8 mouse cellular contexts compared by ENCODE assay signal in genomic region chr5:24452030-24452690, GRCm38 (mm10). TPM values are rescaled to one million over a fixed set of nuclear protein-coding genes. Genes with fewer than 3 reads are reported as not detected.
DNase-seq lines count a peak whose midpoint lies in the region; ATAC-seq and TF ChIP-seq lines count a peak whose summit lies in the region.

TSS of gene Agap3 (plus strand) at chr5:24452177.

- H3K9ac ChIP-seq in hindbrain, embryonic 15.5 days: peak within 1 kb of the TSS; percentile 92
- peak within 1 kb of the TSS; percentile 96 for H3K9ac ChIP-seq in limb, embryonic 15.5 days
- peak within 1 kb of the TSS; percentile 91 for H3K9ac ChIP-seq in midbrain, postnatal 0 days (replicated peaks; ENCODE audit: low read length, poor library complexity, severe bottlenecking)

- H3K4me2 ChIP-seq in hindbrain, embryonic 15.5 days: peak within 1 kb of the TSS; percentile 99
- H3K4me2 ChIP-seq in limb, embryonic 15.5 days: peak within 1 kb of the TSS; percentile 91
- H3K4me2 ChIP-seq in midbrain, postnatal 0 days (ENCODE audit: low read depth, low read length, poor library complexity, severe bottlenecking): peak within 1 kb of the TSS; percentile 98

- ATAC-seq in hindbrain, embryonic 15.5 days (ENCODE audit: low FRiP score, low read depth): peak; percentile 4; the same call in 1 of the 2 replicates
- ATAC-seq in limb, embryonic 15.5 days (ENCODE audit: insufficient number of reproducible peaks, low FRiP score, low TSS enrichment, low read depth): peak; percentile 26
- peak; percentile 4; the same call in 1 of the 2 replicates for ATAC-seq in midbrain, postnatal 0 days (ENCODE audit: low FRiP score)

- no peaks in the 10 kb centered on the region for H3K27me3 ChIP-seq in testis, adult 2 months (ENCODE audit: control insufficient read depth, insufficient read depth, low read length)
- no peaks in the 10 kb centered on the region for H3K27me3 ChIP-seq in hindbrain, embryonic 15.5 days
- no peaks in the 10 kb centered on the region for H3K27me3 ChIP-seq in limb, embryonic 15.5 days
- no peaks in the 10 kb centered on the region for H3K27me3 ChIP-seq in midbrain, postnatal 0 days (ENCODE audit: insufficient read depth, low read length)

- H3K9me3 ChIP-seq in hindbrain, embryonic 15.5 days: no peaks in the 10 kb centered on the region
- no peaks in the 10 kb centered on the region for H3K9me3 ChIP-seq in limb, embryonic 15.5 days
- H3K9me3 ChIP-seq in midbrain, postnatal 0 days (ENCODE audit: low read length): no peaks in the 10 kb centered on the region

- peaks cover 18% of the 10 kb centered on the region for H3K4me1 ChIP-seq in testis, adult 2 months (ENCODE audit: control insufficient read depth, insufficient read depth, low read length)
- peaks cover 57% of the 10 kb centered on the region for H3K4me1 ChIP-seq in hindbrain, embryonic 15.5 days (replicated peaks)
- H3K4me1 ChIP-seq in limb, embryonic 15.5 days: peaks cover 55% of the 10 kb centered on the region
- H3K4me1 ChIP-seq in midbrain, postnatal 0 days (ENCODE audit: insufficient read depth, low read length): peaks cover 27% of the 10 kb centered on the region

- TF ChIP-seq CTCF in testis, adult 2 months (IDR thresholded peaks at IDR 0.05; ENCODE audit: control insufficient read depth, insufficient read depth, insufficient replicate concordance, low read depth, low read length): no peak
- TF ChIP-seq CTCF in midbrain, postnatal 0 days (IDR thresholded peaks at IDR 0.05): no peak

- no peak for TF ChIP-seq POLR2A in testis, adult 2 months (IDR thresholded peaks at IDR 0.05; ENCODE audit: control insufficient read depth, low read depth, low read length)

- WGBS in hindbrain, embryonic 15.5 days: under 1% methylated on average over 52 of the region's 85 CpGs
- WGBS in limb, embryonic 15.5 days: 3% methylated on average over 65 of the region's 85 CpGs
- WGBS in midbrain, postnatal 0 days: 0% methylated on average over 59 of the region's 85 CpGs

- peak within 1 kb of the TSS; percentile 89 for H3K4me3 ChIP-seq in testis, adult 2 months (ENCODE audit: control insufficient read depth, low read depth, low read length)
- H3K4me3 ChIP-seq in hindbrain, embryonic 15.5 days: peak within 1 kb of the TSS; percentile 94
- H3K4me3 ChIP-seq in limb, embryonic 15.5 days: peak within 1 kb of the TSS; percentile 81
- peak within 1 kb of the TSS; percentile 65 for H3K4me3 ChIP-seq in midbrain, postnatal 0 days (ENCODE audit: low read depth, low read length)

- peak within 1 kb of the TSS; percentile 86 for H3K27ac ChIP-seq in testis, adult 2 months (ENCODE audit: control insufficient read depth, insufficient read depth, low read depth, low read length)
- peak within 1 kb of the TSS; percentile 87 for H3K27ac ChIP-seq in hindbrain, embryonic 15.5 days (replicated peaks)
- peak within 1 kb of the TSS; percentile 92 for H3K27ac ChIP-seq in limb, embryonic 15.5 days
- H3K27ac ChIP-seq in midbrain, postnatal 0 days (ENCODE audit: low read depth, low read length): peak within 1 kb of the TSS; percentile 86

- no peaks in the 10 kb centered on the region for H3K36me3 ChIP-seq in testis, adult 2 months (ENCODE audit: control insufficient read depth, insufficient read depth, low read length)
- no peaks in the 10 kb centered on the region for H3K36me3 ChIP-seq in hindbrain, embryonic 15.5 days
- 0 out of 2 replicates have a peak, but pooled peaks cover under 1% of the 10 kb centered on the region for H3K36me3 ChIP-seq in limb, embryonic 15.5 days
- H3K36me3 ChIP-seq in midbrain, postnatal 0 days (ENCODE audit: insufficient read depth, low read length): no peaks in the 10 kb centered on the region

- no peak for DNase-seq in testis, postnatal 10 days (ENCODE audit: low spot score)
- peak; percentile 57 for DNase-seq in cerebellum, adult 8-10 months
- DNase-seq in gastrocnemius, postnatal 10 days: peak; percentile 46
- DNase-seq in midbrain, postnatal 0 days (ENCODE audit: low spot score): peak; percentile 50
- DNase-seq in thymus, postnatal 36 days: peak; percentile 43 to 59

RNA-seq across cellular contexts. Expression of gene Agap3, which starts in this region (rescaled TPM):
- polyA plus RNA-seq in testis, adult 2 months (2012; rRNA removed): 29.5 and 31.0 TPM in 2 replicates
- 10 to 100 TPM; 61.0 to 61.8 TPM for total RNA-seq in gastrocnemius, postnatal 10 days (2021)
- 112 and 124 TPM in 2 replicates for polyA plus RNA-seq in hindbrain, embryonic 15.5 days (2015; fragmentation: Nextera tagmentation; extraction: Ambion mirVana)
- 32.4 and 34.1 TPM in 2 replicates for polyA plus RNA-seq in limb, embryonic 15.5 days (2015; fragmentation: Nextera tagmentation; extraction: Ambion mirVana)
- 239 and 282 TPM in 2 replicates for total RNA-seq in midbrain, postnatal 0 days (2014; rRNA removed)
- 116 and 120 TPM in 2 replicates for polyA plus RNA-seq in midbrain, postnatal 0 days (2015; fragmentation: Nextera tagmentation; extraction: Ambion mirVana)
